Comparison of ENCODE assay signal across 24 mouse cellular contexts in genomic region chr16:7034231-7034630, GRCm38 (mm10).
"Had no signal": no experiment of that assay in that cellular context is flagged by ENCODE, and none has a peak within 500 bp of the region (broad histone marks: within the 10 kb centered on the region; RNA-seq: fewer than 3 reads in every experiment).

No protein-coding gene starts in this region.

- H3K27ac ChIP-seq: heart, adult 2 months; hindbrain, embryonic 10.5 days; hindbrain, embryonic 12.5 days; hindbrain, embryonic 14.5 days; intestine, embryonic 15.5 days; layer of hippocampus, adult 2 months; left cerebral cortex, adult 2 months; limb, embryonic 10.5 days; limb, embryonic 12.5 days; liver, embryonic 13.5 days had no signal

- ATAC-seq: hindbrain, embryonic 16.5 days; inflammation-experienced regulatory T-cells, adult 6 months; intestine, embryonic 15.5 days; intestine, postnatal 0 days had no signal

- H3K4me1 ChIP-seq: intestine, embryonic 15.5 days; liver, embryonic 13.5 days had no signal

- H3K9me3 ChIP-seq: hindbrain, embryonic 10.5 days; hindbrain, embryonic 12.5 days; intestine, embryonic 15.5 days; limb, embryonic 10.5 days; limb, embryonic 12.5 days; liver, embryonic 13.5 days had no signal

- DNase-seq: gastrocnemius, postnatal 14 days; heart, adult 2 months; heart, postnatal 10 days; heart, postnatal 4 days; kidney, adult 18-20 months; kidney, adult 8-10 months; kidney, postnatal 10 days; kidney, postnatal 25 days; kidney, postnatal 4 days; liver; liver, embryonic 13.5 days had no signal

- H3K4me3 ChIP-seq: heart, adult 2 months; hindbrain, embryonic 10.5 days; hindbrain, embryonic 12.5 days; intestine, embryonic 15.5 days; layer of hippocampus, adult 2 months; left cerebral cortex, adult 2 months; limb, embryonic 10.5 days; limb, embryonic 12.5 days; liver, embryonic 13.5 days had no signal

- H3K9ac ChIP-seq: hindbrain, embryonic 12.5 days; hindbrain, embryonic 14.5 days; intestine, embryonic 15.5 days; limb, embryonic 12.5 days; liver, embryonic 13.5 days had no signal

- H3K4me2 ChIP-seq: heart, embryonic 11.5 days; hindbrain, embryonic 12.5 days; hindbrain, embryonic 14.5 days; intestine, embryonic 15.5 days; limb, embryonic 12.5 days; liver, embryonic 11.5 days; liver, embryonic 13.5 days had no signal

- H3K36me3 ChIP-seq: hindbrain, embryonic 10.5 days; hindbrain, embryonic 12.5 days; intestine, embryonic 15.5 days; limb, embryonic 10.5 days; limb, embryonic 12.5 days; liver, embryonic 13.5 days had no signal
